Mouse (Mus musculus): ENCODE measurements around the gene Slc16a1. TPM values are rescaled to one million over a fixed set of nuclear protein-coding genes. Genes with fewer than 3 reads are reported as not detected.

The Slc16a1 gene
- polyA plus RNA-seq, 1 experiment from 2014 or later: 84.1 TPM

DNA sequence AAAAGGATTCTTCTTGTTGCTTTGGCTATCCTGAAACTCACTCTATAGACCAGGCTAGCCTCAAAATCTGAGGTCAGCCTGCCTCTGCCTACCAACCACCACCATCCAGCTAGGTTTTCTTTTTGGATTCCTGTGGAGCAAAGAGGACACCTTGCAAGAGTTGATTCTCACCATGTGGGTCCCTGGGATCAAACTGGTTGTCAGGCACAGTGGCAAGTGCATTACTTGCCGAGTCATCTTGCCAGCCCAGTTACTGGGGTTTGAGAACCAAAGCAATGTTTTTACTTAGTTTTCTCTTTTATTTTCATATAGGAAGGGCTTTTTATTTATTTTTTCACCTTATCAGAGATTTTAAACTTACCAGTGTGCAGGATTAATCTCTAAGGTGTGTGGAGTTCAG, 5.9 kb downstream of the Slc16a1 start:
- Histone ChIP-seq H3K4me1 (ENCODE audit: control insufficient read depth, insufficient read depth, low read length) (peaks cover 22% of the 10 kb centered on the region), H3K27me3 (ENCODE audit: control insufficient read depth, insufficient read depth, low read length) (no peaks in the 10 kb centered on the region), H3K9me3 (replicated peaks; ENCODE audit: control insufficient read depth, low read length) (no peaks in the 10 kb centered on the region), H3K27ac (ENCODE audit: low read length) (no peak overlapping the region), H3K4me2 (ENCODE audit: low read depth, low read length) (no peak overlapping the region), H3K9ac (ENCODE audit: low read length) (no peak overlapping the region), H3K4me3 (ENCODE audit: low read length) (no peak overlapping the region), H3K36me3 (ENCODE audit: control insufficient read depth, insufficient read depth) (0 out of 2 replicates have a peak, but pooled peaks cover under 1% of the 10 kb centered on the region)
- no peak for ATAC-seq (replicated peaks; ENCODE audit: extremely low read depth, insufficient read depth, low FRiP score)
- 98% methylated on average over 1 of the region's 1 CpGs for WGBS

DNA sequence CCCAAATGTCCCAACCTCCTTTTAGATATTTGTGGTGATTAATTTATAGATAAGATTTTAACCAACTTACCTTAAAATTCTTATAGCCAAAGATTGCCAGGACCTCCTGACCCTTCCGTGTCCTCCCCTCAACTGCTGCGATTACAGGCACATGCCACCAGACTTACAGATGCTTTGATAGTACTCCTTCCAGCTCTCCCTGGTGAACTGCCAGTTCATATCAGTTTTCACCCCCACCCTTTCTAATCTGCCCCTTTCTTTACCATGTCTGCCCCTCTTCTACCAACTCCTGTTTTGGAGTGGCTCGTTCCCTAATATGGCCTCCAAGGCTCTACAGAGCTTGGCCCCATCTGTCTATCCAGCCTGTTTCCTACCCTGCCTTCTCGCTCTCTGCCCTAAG, 15.8 kb downstream of the Slc16a1 start:
- no peak for ATAC-seq (replicated peaks; ENCODE audit: extremely low read depth, insufficient read depth, low FRiP score)
- Histone ChIP-seq H3K27me3 (ENCODE audit: control insufficient read depth, insufficient read depth, low read length) (no peaks in the 10 kb centered on the region), H3K9me3 (replicated peaks; ENCODE audit: control insufficient read depth, low read length) (no peaks in the 10 kb centered on the region), H3K4me2 (ENCODE audit: low read depth, low read length) (no peak overlapping the region), H3K36me3 (ENCODE audit: control insufficient read depth, insufficient read depth) (peaks cover 30% of the 10 kb centered on the region), H3K9ac (ENCODE audit: low read length) (no peak overlapping the region), H3K27ac (ENCODE audit: low read length) (no peak overlapping the region), H3K4me1 (ENCODE audit: control insufficient read depth, insufficient read depth, low read length) (peaks cover 14% of the 10 kb centered on the region), H3K4me3 (ENCODE audit: low read length) (no peak overlapping the region)
- 56% methylated on average over 4 of the region's 4 CpGs for WGBS

DNA sequence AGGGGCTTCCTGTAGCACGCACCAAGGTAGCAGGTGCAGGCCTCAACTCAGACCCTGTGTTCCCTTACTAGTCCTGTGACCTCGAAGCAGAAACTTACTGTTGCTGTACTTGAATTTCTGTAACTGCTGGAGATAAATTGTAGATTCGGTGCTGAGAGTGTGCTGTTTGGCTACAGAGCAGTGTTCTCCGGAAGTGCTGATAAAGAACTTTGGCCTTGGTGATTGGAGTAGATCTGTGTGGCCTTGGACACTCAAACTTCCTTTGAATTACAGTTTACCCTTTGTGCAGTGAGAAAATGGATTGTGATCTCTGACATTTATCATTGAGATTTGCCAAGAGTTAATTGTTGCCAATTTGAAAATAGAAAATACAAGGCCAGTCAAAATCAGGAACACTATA, 16.5 kb downstream of the Slc16a1 start:
- Histone ChIP-seq H3K9me3 (replicated peaks; ENCODE audit: control insufficient read depth, low read length) (no peaks in the 10 kb centered on the region), H3K9ac (ENCODE audit: low read length) (no peak overlapping the region), H3K36me3 (ENCODE audit: control insufficient read depth, insufficient read depth) (peaks cover 28% of the 10 kb centered on the region), H3K27me3 (ENCODE audit: control insufficient read depth, insufficient read depth, low read length) (no peaks in the 10 kb centered on the region), H3K27ac (ENCODE audit: low read length) (no peak overlapping the region), H3K4me3 (ENCODE audit: low read length) (no peak overlapping the region), H3K4me2 (ENCODE audit: low read depth, low read length) (no peak overlapping the region), H3K4me1 (ENCODE audit: control insufficient read depth, insufficient read depth, low read length) (peaks cover 14% of the 10 kb centered on the region)
- 56% methylated on average over 4 of the region's 4 CpGs for WGBS
- no peak for ATAC-seq (replicated peaks; ENCODE audit: extremely low read depth, insufficient read depth, low FRiP score)

- Histone ChIP-seq H3K36me3 (ENCODE audit: control insufficient read depth, insufficient read depth) (peaks cover 11% of the 10 kb centered on the region; the same call in 1 of the 2 replicates), H3K27me3 (ENCODE audit: control insufficient read depth, insufficient read depth, low read length) (no peaks in the 10 kb centered on the region), H3K4me1 (ENCODE audit: control insufficient read depth, insufficient read depth, low read length) (peaks cover 31% of the 10 kb centered on the region), H3K27ac (ENCODE audit: low read length) (no peak overlapping the region), H3K9ac (ENCODE audit: low read length) (no peak overlapping the region), H3K4me3 (ENCODE audit: low read length) (no peak overlapping the region), H3K9me3 (replicated peaks; ENCODE audit: control insufficient read depth, low read length) (no peaks in the 10 kb centered on the region), H3K4me2 (ENCODE audit: low read depth, low read length) (no peak overlapping the region)
- no peak for ATAC-seq (replicated peaks; ENCODE audit: extremely low read depth, insufficient read depth, low FRiP score)
- 59% methylated on average over 2 of the region's 2 CpGs for WGBS
These were observed 20.2 kb downstream of the Slc16a1 start for GRCm38 (mm10) chr3:104658706-104659105.

DNA sequence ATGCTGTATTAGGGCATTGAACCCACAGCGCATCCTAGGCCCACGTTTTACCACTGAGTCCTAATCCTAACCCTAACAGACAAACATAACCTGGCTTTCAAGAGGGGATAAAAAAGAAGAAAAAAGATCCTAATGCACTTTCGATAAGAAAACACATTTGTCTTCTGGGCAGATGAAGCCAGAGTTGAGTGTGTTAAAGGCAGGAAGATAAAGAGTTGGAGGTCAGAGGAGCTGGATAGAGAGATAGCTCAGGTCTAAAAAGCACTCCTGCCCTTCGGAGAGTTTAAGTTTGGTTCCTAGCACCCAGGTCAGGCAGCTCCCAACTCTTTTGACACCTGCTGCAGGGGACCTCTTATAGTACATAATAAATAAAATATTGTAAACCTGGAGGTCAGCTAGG, 21.3 kb downstream of the Slc16a1 start:
- no peaks in the 10 kb centered on the region for H3K9me3 ChIP-seq (replicated peaks; ENCODE audit: control insufficient read depth, low read length)
- H3K36me3 ChIP-seq (ENCODE audit: control insufficient read depth, insufficient read depth): peaks cover 3% of the 10 kb centered on the region; the same call in 1 of the 2 replicates
- H3K4me3 ChIP-seq (ENCODE audit: low read length): no peak overlapping the region
- no peak overlapping the region for H3K4me2 ChIP-seq (ENCODE audit: low read depth, low read length)
- WGBS: 71% methylated on average over 4 of the region's 4 CpGs
- no peak overlapping the region for H3K27ac ChIP-seq (ENCODE audit: low read length)
- H3K9ac ChIP-seq (ENCODE audit: low read length): no peak overlapping the region
- H3K27me3 ChIP-seq (ENCODE audit: control insufficient read depth, insufficient read depth, low read length): no peaks in the 10 kb centered on the region
- H3K4me1 ChIP-seq (ENCODE audit: control insufficient read depth, insufficient read depth, low read length): peaks cover 21% of the 10 kb centered on the region
- ATAC-seq (replicated peaks; ENCODE audit: extremely low read depth, insufficient read depth, low FRiP score): no peak

- ATAC-seq (replicated peaks; ENCODE audit: extremely low read depth, insufficient read depth, low FRiP score): no peak
These were observed 22.1 kb downstream of the Slc16a1 start for GRCm38 (mm10) chr3:104660522-104660921.

GRCm38 (mm10) chr3:104662007-104662406, 23.5 kb downstream of the Slc16a1 start:
- no peak overlapping the region for H3K4me2 ChIP-seq (ENCODE audit: low read depth, low read length)
- no peak overlapping the region for H3K9ac ChIP-seq (ENCODE audit: low read length)
- peak; percentile 82 for ATAC-seq (replicated peaks; ENCODE audit: extremely low read depth, insufficient read depth, low FRiP score)
- no peaks in the 10 kb centered on the region; the same call in 1 of the 2 replicates for H3K36me3 ChIP-seq (ENCODE audit: control insufficient read depth, insufficient read depth)
- 39% methylated on average over 4 of the region's 4 CpGs for WGBS
- peak overlapping the region; percentile 81 for H3K27ac ChIP-seq (ENCODE audit: low read length)
- H3K4me3 ChIP-seq (ENCODE audit: low read length): no peak overlapping the region
- H3K9me3 ChIP-seq (replicated peaks; ENCODE audit: control insufficient read depth, low read length): no peaks in the 10 kb centered on the region
- no peaks in the 10 kb centered on the region for H3K27me3 ChIP-seq (ENCODE audit: control insufficient read depth, insufficient read depth, low read length)
- peaks cover 20% of the 10 kb centered on the region for H3K4me1 ChIP-seq (ENCODE audit: control insufficient read depth, insufficient read depth, low read length)

More at GRCm38 (mm10) chr3:104660522-104660921, 22.1 kb downstream of the Slc16a1 start:
- Histone ChIP-seq H3K27ac (ENCODE audit: low read length) (no peak overlapping the region), H3K4me1 (ENCODE audit: control insufficient read depth, insufficient read depth, low read length) (peaks cover 19% of the 10 kb centered on the region), H3K9ac (ENCODE audit: low read length) (no peak overlapping the region), H3K4me3 (ENCODE audit: low read length) (no peak overlapping the region), H3K4me2 (ENCODE audit: low read depth, low read length) (no peak overlapping the region), H3K9me3 (replicated peaks; ENCODE audit: control insufficient read depth, low read length) (no peaks in the 10 kb centered on the region), H3K27me3 (ENCODE audit: control insufficient read depth, insufficient read depth, low read length) (no peaks in the 10 kb centered on the region), H3K36me3 (ENCODE audit: control insufficient read depth, insufficient read depth) (peaks cover 3% of the 10 kb centered on the region; the same call in 1 of the 2 replicates)
- 52% methylated on average over 3 of the region's 3 CpGs for WGBS

- Histone ChIP-seq H3K4me1 (ENCODE audit: control insufficient read depth, insufficient read depth, low read length) (peaks cover 29% of the 10 kb centered on the region), H3K27ac (ENCODE audit: low read length) (no peak overlapping the region), H3K4me3 (ENCODE audit: low read length) (no peak overlapping the region), H3K27me3 (ENCODE audit: control insufficient read depth, insufficient read depth, low read length) (no peaks in the 10 kb centered on the region), H3K9me3 (replicated peaks; ENCODE audit: control insufficient read depth, low read length) (no peaks in the 10 kb centered on the region), H3K4me2 (ENCODE audit: low read depth, low read length) (no peak overlapping the region), H3K36me3 (ENCODE audit: control insufficient read depth, insufficient read depth) (no peaks in the 10 kb centered on the region; the same call in 1 of the 2 replicates), H3K9ac (ENCODE audit: low read length) (no peak overlapping the region)
- 88% methylated on average over 11 of the region's 11 CpGs for WGBS
- no peak for ATAC-seq (replicated peaks; ENCODE audit: extremely low read depth, insufficient read depth, low FRiP score)
These were observed 24.5 kb downstream of the Slc16a1 start for GRCm38 (mm10) chr3:104662926-104663325.

DNA sequence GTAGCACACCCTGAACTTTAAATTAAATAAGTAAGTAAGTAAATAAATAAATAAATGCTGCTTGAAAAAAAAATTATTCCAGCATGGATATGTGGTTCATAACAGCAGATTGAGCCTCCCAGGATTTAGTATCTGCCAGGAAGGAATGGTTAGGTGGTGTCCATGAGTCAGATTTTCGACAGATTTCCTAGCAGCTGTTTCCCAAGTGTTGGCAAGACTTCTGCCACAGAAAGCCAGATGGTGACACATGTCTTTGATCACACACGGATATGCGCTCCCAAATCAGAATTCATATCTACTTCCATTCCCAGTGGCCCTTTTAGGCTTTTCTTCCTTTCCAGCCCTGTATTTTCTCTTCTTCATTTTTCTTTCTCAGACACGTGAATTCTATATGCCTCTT, 28.5 kb downstream of the Slc16a1 start:
- ATAC-seq (replicated peaks; ENCODE audit: extremely low read depth, insufficient read depth, low FRiP score): no peak
- Histone ChIP-seq H3K9ac (ENCODE audit: low read length) (no peak overlapping the region; the same call in 1 of the 2 replicates), H3K36me3 (ENCODE audit: control insufficient read depth, insufficient read depth) (no peaks in the 10 kb centered on the region), H3K4me3 (ENCODE audit: low read length) (no peak overlapping the region), H3K27ac (ENCODE audit: low read length) (no peak overlapping the region), H3K4me1 (ENCODE audit: control insufficient read depth, insufficient read depth, low read length) (peaks cover 34% of the 10 kb centered on the region), H3K4me2 (ENCODE audit: low read depth, low read length) (no peak overlapping the region), H3K9me3 (replicated peaks; ENCODE audit: control insufficient read depth, low read length) (no peaks in the 10 kb centered on the region), H3K27me3 (ENCODE audit: control insufficient read depth, insufficient read depth, low read length) (no peaks in the 10 kb centered on the region)
- WGBS: 39% methylated on average over 4 of the region's 4 CpGs
